Mouse (Mus musculus) MEL (cell line): ENCODE data around the gene Rpl12. TPM values are rescaled to one million over a fixed set of nuclear protein-coding genes. Genes with fewer than 3 reads are reported as not detected.

Experiments used
- DNase-seq: peaks from one replicate; pipeline ENCODE4 v3.0.0; 2011; ENCODE audit warnings: low read depth, low spot score
- H3K27ac ChIP-seq: 2 replicates; pipeline ENCODE4 v1.5.1; 2012; ENCODE audit warnings: low read depth, mild to moderate bottlenecking, control low read depth, low read length, moderate library complexity; ENCODE audit not compliant: control insufficient read depth
- H3K27me3 ChIP-seq, 2 experiments: fragments of 150-350 bp in 1 of 2; sonication (generic) in 1 of 2; 2 replicates each; pipeline ENCODE4 v1.6.1; 2012; ENCODE audit warnings: low read length in 2 of 2, mild to moderate bottlenecking in 2 of 2, improper control_type of control experiment in 1 of 2, moderate library complexity in 1 of 2; ENCODE audit not compliant: insufficient read depth in 2 of 2, control insufficient read depth in 1 of 2
- H3K36me3 ChIP-seq, 2 experiments: 2 replicates each; pipeline ENCODE4 v1.6.1; 2012 to 2014; ENCODE audit warnings: low read length in 2 of 2, improper control_type of control experiment in 1 of 2, inconsistent platforms in 1 of 2, mild to moderate bottlenecking in 1 of 2; ENCODE audit not compliant: insufficient read depth in 2 of 2, control insufficient read depth in 1 of 2
- H3K4me1 ChIP-seq, 2 experiments: fragments of 150-350 bp in 1 of 2; sonication (generic) in 1 of 2; 2 replicates each; pipeline ENCODE4 v1.6.1; 2012; ENCODE audit warnings: low read length in 2 of 2, improper control_type of control experiment in 1 of 2, mild to moderate bottlenecking in 1 of 2; ENCODE audit not compliant: insufficient read depth in 2 of 2, control insufficient read depth in 1 of 2
- H3K4me3 ChIP-seq, 2 experiments: fragments of 150-350 bp in 1 of 2; sonication (generic) in 1 of 2; 2 replicates each; pipeline ENCODE4 v1.5.1; 2012; ENCODE audit warnings: low read depth in 2 of 2, low read length in 2 of 2, mild to moderate bottlenecking in 2 of 2, moderate library complexity in 2 of 2, control low read depth in 1 of 2, improper control_type of control experiment in 1 of 2; ENCODE audit not compliant: control insufficient read depth in 1 of 2, insufficient read depth in 1 of 2
- H3K79me2 ChIP-seq: 2 replicates; pipeline ENCODE4 v1.6.1; 2012; ENCODE audit warnings: mild to moderate bottlenecking, low read length, moderate library complexity; ENCODE audit not compliant: control insufficient read depth, poor library complexity, insufficient read depth
- H3K9ac ChIP-seq: 2 replicates; pipeline ENCODE4 v1.6.1; 2012; ENCODE audit warnings: low read depth, mild to moderate bottlenecking, control low read depth, low read length, moderate library complexity; ENCODE audit not compliant: control insufficient read depth, poor library complexity, severe bottlenecking
- H3K9me3 ChIP-seq: fragments of 150-350 bp; sonication (generic); replicated peaks from 2 replicates; pipeline ENCODE4 v1.6.1; 2012; ENCODE audit warnings: mild to moderate bottlenecking, low read length, improper control_type of control experiment, moderate library complexity; ENCODE audit not compliant: insufficient read depth
- CHD1 ChIP-seq: IDR thresholded peaks from 2 replicates; pipeline ENCODE4 v1.6.1; 2012; ENCODE audit warnings: low read depth, mild to moderate bottlenecking, inconsistent platforms, low read length, improper control_type of control experiment
- ELF1 ChIP-seq: IDR thresholded peaks from 2 replicates; pipeline ENCODE4 v1.6.1; 2014; ENCODE audit warnings: low read depth, mild to moderate bottlenecking, inconsistent platforms, low read length, improper control_type of control experiment, moderate library complexity
- ETS1 ChIP-seq: IDR thresholded peaks from 2 replicates; pipeline ENCODE4 v1.6.1; 2012; ENCODE audit warnings: low read depth, mild to moderate bottlenecking, inconsistent platforms, low read length, improper control_type of control experiment, moderate library complexity
- GABPA ChIP-seq: IDR thresholded peaks from 2 replicates; pipeline ENCODE4 v1.6.1; 2012; ENCODE audit warnings: low read depth, mild to moderate bottlenecking, inconsistent platforms, low read length, improper control_type of control experiment, moderate library complexity
- GATA1 ChIP-seq: IDR thresholded peaks from 2 replicates; pipeline ENCODE4 v1.6.1; 2011; ENCODE audit warnings: low read depth, low read length, improper control_type of control experiment
- HCFC1 ChIP-seq: IDR thresholded peaks from 2 replicates; pipeline ENCODE4 v1.6.1; 2012; ENCODE audit warnings: low read depth, mild to moderate bottlenecking, inconsistent platforms, low read length, improper control_type of control experiment, moderate library complexity
- JUND ChIP-seq: IDR thresholded peaks from 2 replicates; pipeline ENCODE4 v1.6.1; 2011; ENCODE audit warnings: low read depth, mild to moderate bottlenecking, improper control_type of control experiment, low read length
- KAT2A ChIP-seq: conservative IDR thresholded peaks from 2 replicates; pipeline ENCODE4 v1.6.1; 2012; ENCODE audit warnings: low read depth, low read length, improper control_type of control experiment, inconsistent platforms
- MAX ChIP-seq: IDR thresholded peaks from 2 replicates; pipeline ENCODE4 v1.6.1; 2011; ENCODE audit warnings: low read length, improper control_type of control experiment
- MAZ ChIP-seq: IDR thresholded peaks from 2 replicates; pipeline ENCODE4 v1.6.1; 2012; ENCODE audit warnings: low read depth, mild to moderate bottlenecking, inconsistent platforms, low read length, improper control_type of control experiment
- MEF2A ChIP-seq: IDR thresholded peaks from 2 replicates; pipeline ENCODE4 v1.6.1; 2014; ENCODE audit warnings: low read depth, mild to moderate bottlenecking, inconsistent platforms, low read length, improper control_type of control experiment; ENCODE audit not compliant: poor library complexity, insufficient replicate concordance, severe bottlenecking; ENCODE audit errors: extremely low read depth
- MYC ChIP-seq: IDR thresholded peaks from 2 replicates; pipeline ENCODE4 v1.6.1; 2011; ENCODE audit warnings: low read depth, mild to moderate bottlenecking, low read length, improper control_type of control experiment, moderate library complexity
- NELFE ChIP-seq: IDR thresholded peaks from 2 replicates; pipeline ENCODE4 v1.6.1; 2011; ENCODE audit warnings: low read depth, low read length, improper control_type of control experiment
- NRF1 ChIP-seq: IDR thresholded peaks from 2 replicates; pipeline ENCODE4 v1.6.1; 2014; ENCODE audit warnings: low read depth, mild to moderate bottlenecking, inconsistent platforms, low read length, improper control_type of control experiment, moderate library complexity; ENCODE audit not compliant: poor library complexity, insufficient read depth, severe bottlenecking
- POLR2A ChIP-seq, 2 experiments: IDR thresholded peaks; 2 replicates each; pipeline ENCODE4 v1.6.1; 2011 to 2012; ENCODE audit warnings: low read length in 2 of 2, mild to moderate bottlenecking in 2 of 2, control low read depth in 1 of 2, improper control_type of control experiment in 1 of 2, low read depth in 1 of 2, moderate library complexity in 1 of 2; ENCODE audit not compliant: control insufficient read depth in 1 of 2, insufficient read depth in 1 of 2, poor library complexity in 1 of 2
- POLR2AphosphoS2 ChIP-seq: IDR thresholded peaks from 2 replicates; pipeline ENCODE4 v1.6.1; 2011; ENCODE audit warnings: low read length, improper control_type of control experiment
- POLR2AphosphoS5 ChIP-seq: IDR thresholded peaks from 2 replicates; pipeline ENCODE4 v1.6.1; 2012; ENCODE audit warnings: low read depth, borderline replicate concordance, mild to moderate bottlenecking, inconsistent platforms, low read length, moderate library complexity, mixed read lengths
- RAD21 ChIP-seq: IDR thresholded peaks from 2 replicates; pipeline ENCODE4 v1.6.1; 2011; ENCODE audit warnings: mild to moderate bottlenecking, low read depth, low read length, improper control_type of control experiment
- RCOR1 ChIP-seq: IDR thresholded peaks from 2 replicates; pipeline ENCODE4 v1.6.1; 2012; ENCODE audit warnings: low read depth, mild to moderate bottlenecking, inconsistent platforms, low read length, improper control_type of control experiment
- SIN3A ChIP-seq: IDR thresholded peaks from 2 replicates; pipeline ENCODE4 v1.6.1; 2012; ENCODE audit warnings: low read length, improper control_type of control experiment, inconsistent platforms
- TBP ChIP-seq: IDR thresholded peaks from 2 replicates; pipeline ENCODE4 v1.8.0; 2011; ENCODE audit warnings: low read depth, low read length, improper control_type of control experiment
- UBTF ChIP-seq: IDR thresholded peaks from 2 replicates; pipeline ENCODE4 v1.6.1; 2012; ENCODE audit warnings: low read depth, mild to moderate bottlenecking, inconsistent platforms, low read length, improper control_type of control experiment, moderate library complexity, borderline replicate concordance; ENCODE audit not compliant: insufficient read depth
- ZKSCAN1 ChIP-seq: IDR thresholded peaks from 2 replicates; pipeline ENCODE4 v1.6.1; 2012; ENCODE audit warnings: low read depth, mild to moderate bottlenecking, inconsistent platforms, low read length, improper control_type of control experiment, moderate library complexity
- polyA plus RNA-seq, 2 experiments: library from polyadenylated mRNA; stranded (reverse) in 1 of 2; unstranded in 1 of 2; fragments of >175 nt in 1 of 2; fragments of >200 nt in 1 of 2; gene quantifications; 2 replicates each; pipeline versions ENCODE4 v1.2.1 to v1.2.4; 2012; ENCODE audit warnings: low replicate concordance in 2 of 2, low read depth in 1 of 2; ENCODE audit not compliant: insufficient read length in 2 of 2, insufficient read depth in 1 of 2, missing spikeins in 1 of 2
- total RNA-seq: library from RNA; depleted of rRNA; stranded (reverse); fragments of 300-350 nt; gene quantifications from 2 replicates; pipeline ENCODE4 v1.2.3, GENCODE M21; 2012

The Rpl12 gene
- total and polyA plus RNA-seq, 3 experiments, result 116 to 1,842 TPM; not detected in 1

DNA sequence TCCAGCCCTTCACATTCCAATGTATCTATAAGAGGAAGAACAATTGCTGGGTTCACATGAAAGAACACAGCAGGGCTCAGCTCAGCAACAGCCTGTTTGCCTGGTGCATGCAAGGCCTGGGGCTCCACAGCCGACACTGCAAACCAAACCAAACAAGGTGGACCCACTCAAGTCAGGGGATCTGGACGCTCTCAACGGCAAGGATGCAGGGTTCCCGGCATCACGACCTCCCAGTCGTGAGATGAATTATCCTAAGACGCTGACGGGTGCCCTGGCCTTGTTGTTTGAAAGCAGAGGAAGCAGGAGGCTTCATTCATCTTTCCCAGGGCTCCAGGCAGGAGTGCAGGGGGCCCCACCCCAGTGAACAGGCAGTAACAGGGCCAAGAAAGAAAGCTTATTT is 24.5 kb downstream of the Rpl12 start:
- Histone ChIP-seq H3K27ac (no peak overlapping the region), H3K36me3 (peaks cover 0 to 2% of the 10 kb centered on the region in 2 experiments; a peak in 1 of 4 replicates), H3K27me3 (no peaks in the 10 kb centered on the region; a peak in 1 of 4 replicates), H3K79me2 (peaks cover 6% of the 10 kb centered on the region), H3K9me3 (no peaks in the 10 kb centered on the region), H3K4me3 (no peak overlapping the region), H3K9ac (no peak overlapping the region), H3K4me1 (peaks cover 4 to 6% of the 10 kb centered on the region in 2 experiments; a peak in 3 of 4 replicates)
- DNase-seq, result no peak
- TF ChIP-seq NRF1 (no peak), GABPA (no peak), NELFE (no peak), ETS1 (no peak), TBP (no peak), UBTF (no peak), ELF1 (no peak), MAZ (no peak), MEF2A (no peak), MYC (no peak)

DNA sequence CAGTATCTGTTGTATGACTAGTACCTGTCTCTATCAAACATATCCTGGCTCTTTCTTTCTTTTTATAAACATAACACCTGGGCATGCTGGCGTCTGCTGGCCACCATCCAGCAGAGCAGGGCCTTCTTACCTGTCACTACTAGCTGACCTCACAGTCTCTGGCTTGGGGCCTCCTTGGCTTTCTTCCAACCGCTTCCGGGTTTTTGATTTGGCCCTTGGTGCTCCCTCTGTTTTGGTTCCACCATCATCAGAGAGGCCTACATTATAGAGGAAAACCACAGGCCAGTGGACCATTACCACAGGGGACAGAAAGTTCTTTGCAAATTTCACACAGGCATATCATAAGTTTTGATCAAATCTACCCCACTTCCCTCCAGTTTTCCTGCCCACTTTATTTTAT is 28.0 kb downstream of the Rpl12 start:
- no peaks in the 10 kb centered on the region for H3K79me2 ChIP-seq
- H3K27ac ChIP-seq, result no peak overlapping the region
- DNase-seq, result no peak
- H3K9ac ChIP-seq, result no peak overlapping the region
- no peaks in the 10 kb centered on the region for H3K9me3 ChIP-seq
- H3K4me1 ChIP-seq, result no peaks in the 10 kb centered on the region
- no peak overlapping the region for H3K4me3 ChIP-seq
- no peak for TF ChIP-seq GABPA
- no peak for TF ChIP-seq SIN3A
- TF ChIP-seq ZKSCAN1, result no peak
- TF ChIP-seq MAX, result no peak
- no peak for TF ChIP-seq RAD21
- no peak for TF ChIP-seq POLR2AphosphoS2
- no peak for TF ChIP-seq KAT2A
- TF ChIP-seq GATA1, result no peak
- TF ChIP-seq MYC, result no peak
- TF ChIP-seq RCOR1, result no peak
- no peak for TF ChIP-seq JUND
- TF ChIP-seq CHD1, result no peak
- no peak for TF ChIP-seq POLR2A (IDR thresholded peaks at IDR 0.05; ENCODE audit: control insufficient read depth in 1 of 2, insufficient read depth in 1 of 2, low read depth in 1 of 2, low read length in 2 of 2, poor library complexity in 1 of 2)
- TF ChIP-seq MAZ, result no peak
- no peak for TF ChIP-seq POLR2AphosphoS5
- no peak for TF ChIP-seq MEF2A
- no peak for TF ChIP-seq ETS1
- no peak for TF ChIP-seq HCFC1
- TF ChIP-seq, all 39 proteins: peak for 0
- Histone ChIP-seq H3K36me3 (no peaks in the 10 kb centered on the region), H3K27me3 (no peaks in the 10 kb centered on the region; a peak in 1 of 4 replicates)
